Mouse (Mus musculus) erythroblast, embryonic 14.5 days (primary cell): ENCODE measurements around the gene Rnf144a.

Experiments used
- GATA1 ChIP-seq: IDR thresholded peaks from 2 replicates; pipeline ENCODE4 v1.6.1; 2012; ENCODE audit warnings: low read length, inconsistent platforms, mixed read lengths
- TAL1 ChIP-seq: IDR thresholded peaks from 3 replicates; pipeline ENCODE4 v1.6.1; 2012; ENCODE audit warnings: low read length, inconsistent platforms, mixed read lengths

GRCm38 (mm10) chr12:26451150-26451549 is 36.1 kb upstream of the Rnf144a start:
- TF ChIP-seq GATA1 (no peak), TAL1 (no peak)
